Mouse (Mus musculus) B cell, adult 2 months (primary cell): ENCODE measurements around the gene Slc37a2.

Experiments
- DNase-seq, 2 experiments: peaks; one replicate each; pipeline ENCODE4 v3.0.0; 2022

The Slc37a2 gene

GRCm38 (mm10) chr9:37214327-37215060 lies 41.0 kb downstream of the Slc37a2 start:
- no peak for DNase-seq

GRCm38 (mm10) chr9:37213060-37213738 lies 42.3 kb downstream of the Slc37a2 start:
- DNase-seq: no peak

- DNase-seq: peak; percentile 87 to 91
Observed at GRCm38 (mm10) chr9:37207929-37208411, 47.6 kb downstream of the Slc37a2 start, which contains the start of gene Tmem218. Gene Tmem218, plus strand, starts transcription at chr9:37208223.

- DNase-seq: no peak
Observed at GRCm38 (mm10) chr9:37203884-37204283, 51.7 kb downstream of the Slc37a2 start.

GRCm38 (mm10) chr9:37200414-37200813 lies 55.1 kb downstream of the Slc37a2 start:
- DNase-seq: no peak

- no peak for DNase-seq
Observed at GRCm38 (mm10) chr9:37197067-37197466, 58.5 kb downstream of the Slc37a2 start.

- DNase-seq: no peak
Observed at GRCm38 (mm10) chr9:37188024-37188423, 67.5 kb downstream of the Slc37a2 start.

GRCm38 (mm10) chr9:37187407-37187806 lies 68.1 kb downstream of the Slc37a2 start:
- no peak for DNase-seq

GRCm38 (mm10) chr9:37183176-37183575 lies 72.4 kb downstream of the Slc37a2 start:
- no peak for DNase-seq

GRCm38 (mm10) chr9:37181596-37181995 lies 73.9 kb downstream of the Slc37a2 start:
- no peak for DNase-seq

GRCm38 (mm10) chr9:37179596-37179995 lies 75.9 kb downstream of the Slc37a2 start:
- no peak for DNase-seq

GRCm38 (mm10) chr9:37178911-37179310 lies 76.6 kb downstream of the Slc37a2 start:
- no peak for DNase-seq
